Mouse (Mus musculus) macrophage (primary cell): ENCODE measurements at regions not wholly inside any gene's neighbourhood (a gene's known extent, or its start where the extent isn't known, plus 50 kb on each side); places are given as distances from the start of the nearest gene placed in this dataset.

Experiments
- H3K27ac ChIP-seq: fragments of 350-480 bp; formaldehyde crosslinking; 2 replicates; pipeline ENCODE4 v1.9.0; 2021
- H3K36me3 ChIP-seq: fragments of 350-480 bp; formaldehyde crosslinking; 2 replicates; pipeline ENCODE4 v1.9.0; 2021; ENCODE audit errors: inconsistent target
- H3K4me3 ChIP-seq: fragments of 350-480 bp; formaldehyde crosslinking; 2 replicates; pipeline ENCODE4 v1.9.0; 2021; ENCODE audit errors: inconsistent target
- H3K79me2 ChIP-seq: fragments of 350-480 bp; formaldehyde crosslinking; 2 replicates; pipeline ENCODE4 v1.9.0; 2021; ENCODE audit errors: inconsistent target
- WGBS: methylation state at CpG from one replicate; pipeline ENCODE4 v1.1.7; 2026; ENCODE audit warnings: inconsistent platforms; ENCODE audit not compliant: missing documents; 5-methylcytosine and 5-hydroxymethylcytosine counted together

GRCm38 (mm10) chrX:12503581-12503980 lies 84.0 kb upstream of the Atp6ap2 start:
- no peak overlapping the region for H3K4me3 ChIP-seq
- no peaks in the 10 kb centered on the region for H3K79me2 ChIP-seq
- no peak overlapping the region for H3K27ac ChIP-seq
- WGBS = 64% methylated on average over 1 of the region's 1 CpGs
- H3K36me3 ChIP-seq = no peaks in the 10 kb centered on the region

- H3K36me3 ChIP-seq = no peaks in the 10 kb centered on the region
- no peak overlapping the region for H3K27ac ChIP-seq
- H3K4me3 ChIP-seq = no peak overlapping the region
- 79% methylated on average over 3 of the region's 3 CpGs for WGBS
- H3K79me2 ChIP-seq = no peaks in the 10 kb centered on the region
Measured at GRCm38 (mm10) chrX:12511119-12511518, 76.5 kb upstream of the Atp6ap2 start.

GRCm38 (mm10) chrX:12525044-12525443 lies 62.6 kb upstream of the Atp6ap2 start:
- Histone ChIP-seq H3K79me2 (no peaks in the 10 kb centered on the region), H3K27ac (no peak overlapping the region), H3K36me3 (no peaks in the 10 kb centered on the region), H3K4me3 (no peak overlapping the region)
- WGBS = 92% methylated on average over 3 of the region's 3 CpGs

GRCm38 (mm10) chrX:12530406-12531311 lies 56.9 kb upstream of the Atp6ap2 start:
- Histone ChIP-seq H3K36me3 (no peaks in the 10 kb centered on the region), H3K4me3 (no peak overlapping the region), H3K79me2 (no peaks in the 10 kb centered on the region), H3K27ac (no peak overlapping the region)
- WGBS = 38% methylated on average over 6 of the region's 6 CpGs
